Mouse (Mus musculus): Measurements from ENCODE around the gene Moxd1.

Gene Moxd1

DNA sequence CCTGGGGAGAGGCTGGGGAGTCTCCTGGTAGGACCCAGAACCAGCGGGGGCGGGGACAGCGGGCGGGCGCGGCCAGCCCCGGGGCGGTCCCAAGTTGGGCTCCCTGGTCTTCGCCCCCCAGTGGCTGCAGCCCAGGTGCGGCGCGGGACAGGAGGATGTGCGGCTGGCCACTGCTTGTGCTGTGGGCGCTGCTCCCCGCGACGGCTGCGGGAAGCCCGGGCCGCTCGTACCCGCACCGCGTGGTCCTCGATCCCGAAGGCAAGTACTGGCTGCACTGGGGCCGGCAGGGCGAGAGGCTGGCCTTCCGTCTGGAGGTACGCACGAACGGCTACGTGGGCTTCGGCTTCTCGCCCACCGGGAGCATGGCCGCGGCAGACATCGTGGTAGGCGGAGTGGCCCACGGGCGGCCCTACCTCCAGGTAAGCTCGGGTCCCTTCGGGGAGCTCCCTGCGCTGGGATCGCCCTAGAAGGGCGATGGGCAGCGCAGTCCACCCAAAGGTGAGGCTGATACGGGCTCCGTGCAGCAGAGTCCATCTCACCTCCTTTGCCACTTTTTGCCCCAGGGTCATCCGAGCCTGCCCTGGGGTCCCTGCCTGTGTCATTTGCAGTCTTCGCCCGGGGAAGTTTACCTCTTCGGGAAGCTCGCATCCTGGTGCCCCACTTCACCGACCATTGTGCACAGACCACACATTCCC, at the start of gene Moxd1:
Gene Moxd1, plus strand, starts transcription at position 69 of the 695 bp plus-strand sequence.
- peak; percentile 25 for DNase-seq

DNA sequence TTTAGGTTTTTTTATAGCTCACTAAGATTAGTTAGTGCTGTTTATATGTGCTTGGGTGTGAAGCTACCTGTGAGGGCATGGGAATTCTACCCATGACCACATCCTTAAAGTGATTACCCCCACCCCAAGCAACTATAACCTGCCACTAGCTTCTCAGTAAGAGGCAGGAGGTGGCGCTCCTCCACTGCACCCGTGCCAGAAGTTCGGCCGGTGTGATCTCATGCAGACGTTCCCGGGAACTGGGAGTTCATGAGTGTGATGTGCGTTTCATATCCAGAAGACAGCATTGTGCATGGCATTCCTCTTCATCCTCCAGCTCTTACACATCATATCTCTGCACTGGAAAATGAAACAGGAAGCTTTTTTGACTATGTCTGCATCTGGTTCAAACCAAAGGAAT, 32.9 kb upstream of the Moxd1 start:
- peak; percentile 22 for DNase-seq

DNA sequence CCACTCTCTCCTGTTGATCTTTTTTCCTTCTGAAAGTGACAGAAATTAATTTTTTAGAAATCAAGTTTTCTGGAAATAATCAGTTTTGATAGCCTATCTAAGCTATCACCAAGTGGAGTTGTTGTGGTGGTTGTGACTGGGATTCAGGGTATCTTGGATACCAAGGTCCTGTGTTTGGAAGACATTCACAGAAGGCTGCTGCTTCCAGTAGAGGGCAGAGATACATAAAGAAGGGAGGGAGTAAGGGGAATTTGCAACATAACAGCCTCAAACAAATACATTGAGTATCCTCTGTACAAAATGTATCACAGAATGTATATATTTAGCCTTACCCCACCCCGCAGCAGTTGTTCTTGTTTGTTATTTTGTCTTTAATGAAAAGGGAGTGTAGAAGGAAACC, 31.3 kb upstream of the Moxd1 start:
- no peak for DNase-seq

DNA sequence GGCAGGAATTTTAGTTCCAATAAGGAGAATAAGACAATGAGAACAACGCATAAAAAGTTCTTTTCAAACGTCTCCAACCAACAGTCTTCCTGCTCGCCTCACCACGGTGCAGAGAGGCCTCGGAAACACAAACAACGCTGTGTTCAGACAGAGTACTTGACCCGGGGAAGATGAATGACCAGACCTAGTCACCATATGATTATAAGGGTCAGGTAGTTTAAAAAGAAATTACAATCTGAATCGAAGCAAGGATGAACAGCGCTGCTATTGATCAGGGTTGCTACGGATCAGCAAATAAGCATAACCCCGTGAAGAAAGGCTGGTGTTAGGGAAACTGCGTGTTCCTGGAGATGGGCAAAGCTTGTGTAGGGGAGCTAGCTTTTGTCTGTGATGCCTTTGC, 24.0 kb upstream of the Moxd1 start:
- no peak for DNase-seq

DNA sequence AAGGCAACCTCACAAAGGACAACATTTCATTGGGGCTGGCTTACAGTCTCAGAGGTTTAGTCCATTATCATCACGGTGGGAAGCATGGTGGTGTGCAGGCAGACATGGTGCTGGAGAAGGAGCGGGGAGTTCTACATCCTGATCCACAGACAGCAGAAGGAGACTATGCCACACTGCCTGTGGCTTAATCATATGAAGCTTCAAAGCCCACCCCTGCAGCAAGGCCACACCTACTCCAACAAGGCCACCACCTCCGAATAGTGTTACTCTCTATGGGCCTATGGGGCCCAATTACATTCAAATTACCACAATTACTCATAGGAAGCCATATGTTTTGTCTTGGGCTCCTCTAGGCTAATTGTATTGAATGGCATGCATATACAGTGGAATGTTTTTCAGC, 23.2 kb upstream of the Moxd1 start:
- DNase-seq: no peak

GRCm38 (mm10) chr10:24210075-24210474, 13.2 kb upstream of the Moxd1 start:
- DNase-seq: no peak

GRCm38 (mm10) chr10:24213297-24213696, 10.0 kb upstream of the Moxd1 start:
- DNase-seq: no peak

DNA sequence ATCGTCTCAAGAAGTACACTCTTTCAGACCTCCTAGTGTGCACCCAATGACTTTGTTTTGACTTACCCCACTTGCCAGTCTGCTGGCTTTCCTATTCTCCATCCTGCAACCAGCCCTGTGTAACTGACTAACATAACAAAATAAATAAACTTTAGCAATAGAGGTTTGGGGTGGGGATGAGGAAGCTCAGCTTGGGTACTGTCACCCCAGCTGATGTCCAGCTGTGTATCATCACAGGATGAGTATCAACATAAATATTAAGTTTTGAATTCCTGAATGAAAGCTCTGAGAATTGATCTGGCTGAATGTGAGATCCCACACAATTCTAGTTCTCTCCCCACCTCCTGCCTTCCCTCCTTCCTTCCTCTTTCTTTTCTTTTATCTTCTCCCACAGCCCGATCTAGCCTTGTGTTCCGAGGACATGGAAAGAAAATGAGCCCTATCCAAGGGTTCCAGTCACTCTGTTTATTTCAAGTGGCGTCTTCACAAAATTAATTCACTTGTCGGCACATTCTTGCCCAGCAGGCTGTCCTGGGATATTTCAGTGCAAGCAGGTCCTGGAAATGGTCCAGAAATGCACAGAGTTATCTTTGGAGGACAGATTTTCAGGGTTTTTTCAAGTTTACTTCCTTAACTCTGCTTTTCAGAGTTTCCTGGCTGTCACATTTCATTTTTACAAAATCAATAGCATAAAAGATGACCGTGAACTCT, 5.6 kb upstream of the Moxd1 start:
- DNase-seq: no peak

DNA sequence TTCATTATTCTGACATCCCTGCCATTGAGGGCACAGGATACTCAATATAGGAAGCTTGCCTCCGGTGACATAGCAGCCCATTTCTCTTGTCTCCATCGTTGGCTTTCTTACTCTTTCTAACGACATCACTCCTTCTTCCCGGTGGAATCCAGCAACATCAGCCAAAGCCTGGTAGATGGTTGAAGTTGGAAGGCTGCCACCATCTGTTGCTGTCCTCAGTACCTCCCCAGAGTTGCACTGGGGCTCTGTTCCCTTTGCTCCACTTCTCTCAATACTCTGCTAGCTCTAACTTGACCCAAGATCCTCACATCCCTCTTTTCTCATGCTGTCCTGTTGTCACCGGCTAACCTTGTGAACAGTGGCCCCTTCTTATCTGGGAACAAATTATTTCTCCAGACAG, 2.4 kb upstream of the Moxd1 start:
- DNase-seq: no peak

DNA sequence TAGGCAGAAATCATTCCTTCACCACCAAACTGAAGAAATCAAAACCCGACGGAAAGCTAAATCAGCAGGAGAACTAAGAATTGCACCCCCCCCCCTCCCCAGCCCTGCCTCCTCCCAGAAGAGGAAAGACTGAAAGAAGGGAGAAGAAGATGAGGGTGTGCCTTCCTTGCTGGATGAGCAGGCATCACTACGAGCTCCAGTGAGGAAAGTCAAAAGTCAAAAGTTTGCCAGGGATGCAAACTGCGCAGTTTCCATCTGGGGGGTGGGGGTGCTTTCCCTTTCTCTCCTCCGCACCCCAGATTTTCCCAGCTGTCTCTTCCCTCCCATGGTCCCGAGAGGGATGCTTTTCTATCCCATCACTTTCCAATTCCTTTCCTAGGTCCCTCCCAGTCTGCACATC, 406 bp upstream of the Moxd1 start:
- no peak for DNase-seq

DNA sequence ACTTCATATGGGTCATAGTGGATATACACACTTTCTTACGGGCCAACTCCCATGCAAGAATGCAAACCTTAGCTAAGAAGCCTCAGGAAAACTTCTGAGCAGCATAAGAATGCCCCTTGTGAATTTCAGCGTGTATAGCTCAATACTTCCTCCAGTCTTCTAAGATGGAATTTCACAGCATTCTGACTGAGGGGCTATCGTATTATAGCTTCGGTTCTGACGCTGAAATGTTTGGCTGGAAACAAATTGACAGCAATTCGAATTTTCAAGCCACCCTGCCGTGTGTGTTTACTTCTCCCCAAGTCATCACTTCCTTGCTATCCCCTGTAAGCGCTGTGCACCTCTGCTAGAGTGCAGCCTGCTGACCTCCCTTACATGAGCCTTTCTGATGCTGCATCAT, 1.3 kb downstream of the Moxd1 start:
- no peak for DNase-seq

- no peak for DNase-seq
Measured at GRCm38 (mm10) chr10:24228318-24229183, 5.2 kb downstream of the Moxd1 start.

GRCm38 (mm10) chr10:24232281-24232680, 9.0 kb downstream of the Moxd1 start:
- no peak for DNase-seq

DNA sequence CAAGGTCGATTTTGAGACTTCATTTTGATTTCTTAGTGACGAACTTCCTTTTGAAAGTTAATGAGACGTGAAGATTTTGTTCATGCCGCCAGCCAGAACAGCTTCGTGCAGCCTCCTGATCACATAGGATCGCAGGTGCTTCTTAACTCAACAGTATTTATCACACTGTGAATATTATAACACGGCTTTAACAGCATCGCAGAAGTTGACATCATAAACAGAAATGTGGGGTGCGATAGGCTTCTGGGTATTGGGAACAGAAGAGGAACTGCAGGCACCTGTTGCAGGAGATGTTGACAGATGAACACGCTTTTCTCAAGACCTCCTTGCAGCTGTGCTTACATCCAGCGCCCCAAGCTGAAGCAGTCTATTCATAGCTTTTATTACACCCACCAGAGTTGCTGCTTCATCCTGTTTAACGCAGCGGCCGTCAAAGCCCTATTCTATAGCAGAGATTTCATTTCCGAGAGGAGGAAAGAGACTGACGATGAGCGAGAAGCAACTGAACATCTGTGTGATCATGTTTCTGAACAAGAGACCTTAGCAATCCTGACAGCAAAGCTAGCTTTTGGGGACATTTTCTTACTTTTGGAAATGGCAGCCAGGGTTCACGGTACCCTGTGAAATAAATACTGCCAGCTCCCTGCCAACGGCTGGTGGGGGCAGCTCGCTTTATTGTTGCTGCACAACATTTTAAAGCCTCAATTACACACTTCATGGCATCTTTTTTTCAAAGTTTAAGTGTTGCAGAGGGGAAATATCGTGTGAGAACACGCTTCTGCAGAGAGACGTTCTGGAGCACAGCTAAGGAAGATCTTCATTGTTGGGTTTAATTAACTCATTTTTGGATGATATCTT, 12.3 kb downstream of the Moxd1 start:
- DNase-seq: no peak

DNA sequence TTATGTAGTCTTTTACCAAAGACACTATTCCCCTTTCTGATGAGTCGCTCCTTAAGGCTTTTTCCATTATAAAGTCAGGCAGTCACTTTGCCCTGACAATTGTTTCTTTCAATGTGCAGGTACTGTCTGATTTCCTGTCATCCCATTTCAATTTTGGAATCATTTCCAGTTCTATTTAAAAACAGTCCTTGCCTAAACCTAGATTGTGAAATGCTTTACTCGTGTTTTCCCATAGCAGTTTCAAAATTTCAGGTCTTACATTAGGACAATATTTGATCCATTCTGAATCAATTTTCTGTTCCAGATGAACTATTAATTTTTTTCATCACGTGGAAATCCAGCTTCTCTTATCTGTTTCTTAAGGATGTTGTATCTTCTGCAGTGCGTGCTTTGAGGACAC, 23.5 kb downstream of the Moxd1 start:
- DNase-seq: no peak

- no peak for DNase-seq
Measured at GRCm38 (mm10) chr10:24248116-24248515, 24.8 kb downstream of the Moxd1 start.

GRCm38 (mm10) chr10:24251631-24252030, 28.3 kb downstream of the Moxd1 start:
- no peak for DNase-seq

DNA sequence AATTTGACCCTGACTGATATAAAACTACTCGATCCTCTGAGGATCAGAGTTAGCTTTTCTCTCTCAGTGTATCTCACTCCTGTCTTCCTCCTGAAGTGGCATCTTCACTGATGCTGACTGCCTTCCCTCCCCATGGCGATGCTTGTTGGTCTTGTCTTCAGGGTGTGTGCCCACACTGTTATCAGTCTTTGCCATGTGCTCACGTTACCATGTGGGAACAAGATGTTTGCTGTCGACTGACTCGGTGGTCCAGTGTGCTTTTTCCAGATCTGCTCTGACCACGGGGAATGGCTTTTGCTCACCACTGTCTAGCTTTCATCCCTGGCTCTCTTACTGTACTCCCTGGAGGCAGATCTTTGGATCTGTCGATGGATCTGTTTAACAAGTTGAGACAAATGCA, 34.8 kb downstream of the Moxd1 start:
- no peak for DNase-seq

GRCm38 (mm10) chr10:24258885-24259284, 35.6 kb downstream of the Moxd1 start:
- DNase-seq: no peak

DNA sequence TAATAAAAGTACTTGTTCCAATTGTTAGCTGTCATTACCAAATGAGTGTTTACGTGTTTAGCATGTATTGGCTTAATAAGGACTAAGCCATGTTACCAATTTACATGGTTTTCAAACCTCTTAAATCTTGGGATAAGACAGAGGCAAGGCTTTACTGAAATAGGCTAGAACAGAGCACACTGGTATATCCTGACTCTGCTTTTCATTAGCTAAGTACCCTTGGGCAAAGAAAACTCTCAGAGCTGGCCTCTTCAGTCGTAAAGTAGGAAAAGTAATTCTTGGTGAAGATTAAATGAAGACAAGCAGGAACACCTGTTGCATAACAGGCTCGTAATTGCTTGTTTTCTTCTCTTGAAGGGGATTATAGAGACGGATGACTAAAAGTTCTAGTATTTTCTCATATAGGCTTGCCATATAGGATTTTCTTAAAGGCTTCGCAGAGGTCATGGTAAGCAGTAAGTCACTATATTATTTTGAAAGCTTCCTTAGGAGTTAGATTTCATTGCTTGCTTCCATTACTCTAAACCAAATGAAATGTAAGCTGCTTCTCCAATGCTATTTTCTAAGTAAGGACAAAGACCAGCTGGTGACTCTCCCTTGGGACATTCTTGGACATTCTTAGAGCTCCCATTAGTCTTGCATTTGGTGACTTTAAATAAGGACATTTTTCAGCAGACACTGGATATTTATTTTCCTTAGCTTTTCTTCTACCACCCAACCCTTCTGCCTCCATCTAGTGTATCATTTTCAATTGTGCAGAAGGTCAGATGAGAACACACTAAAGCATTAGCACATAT, 36.7 kb downstream of the Moxd1 start:
- no peak for DNase-seq

- DNase-seq: no peak
Measured at GRCm38 (mm10) chr10:24267520-24267919, 44.2 kb downstream of the Moxd1 start.

DNA sequence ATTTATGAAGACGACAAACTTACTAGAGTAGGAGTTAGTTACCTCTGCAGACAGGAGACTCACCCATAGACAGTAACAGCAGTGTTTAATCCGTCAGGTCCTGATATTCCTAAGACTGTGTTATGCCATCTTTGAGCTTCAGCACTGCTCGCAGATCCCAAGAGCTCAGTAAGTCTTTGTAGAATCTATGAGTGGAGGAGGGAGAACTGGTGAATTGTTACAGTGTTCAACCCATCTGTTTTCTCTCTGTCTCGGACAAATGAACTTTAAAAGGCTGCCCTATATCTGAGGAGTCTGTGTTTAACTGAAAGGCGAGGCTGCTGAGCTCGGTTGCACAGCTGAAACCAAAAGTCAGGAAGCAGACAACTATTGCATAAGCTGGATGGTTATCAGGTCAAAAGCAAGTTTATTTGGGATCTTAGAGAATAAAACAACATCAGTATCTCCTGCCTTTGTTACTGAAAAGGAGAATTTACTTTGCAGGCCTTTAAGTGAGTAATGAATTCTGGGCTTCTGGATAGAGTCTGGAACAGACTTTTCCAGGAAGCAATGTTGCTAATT, 47.8 kb downstream of the Moxd1 start:
- no peak for DNase-seq

Measured in right cerebral cortex, postnatal 4 days (tissue).